Mouse (Mus musculus): ENCODE measurements around the gene Fat4.

Fat4 gene

GRCm38 (mm10) chr3:38913488-38914105, 26.9 kb downstream of the Fat4 start:
- no peaks in the 10 kb centered on the region for H3K4me1 ChIP-seq (replicated peaks; ENCODE audit: low read depth, low read length)
- no peak overlapping the region for H3K4me3 ChIP-seq (replicated peaks; ENCODE audit: low read length)
- TF ChIP-seq NANOG (IDR thresholded peaks at IDR 0.05; ENCODE audit: borderline replicate concordance, low read length) (no peak), CTCF (conservative IDR thresholded peaks at IDR 0.05; ENCODE audit: low read length) (no peak), POU5F1 (IDR thresholded peaks at IDR 0.05; ENCODE audit: borderline replicate concordance, low read length) (no peak)
- H3K9me3 ChIP-seq (ENCODE audit: low read length) = no peaks in the 10 kb centered on the region
- H3K27me3 ChIP-seq (ENCODE audit: insufficient read depth, low read length) = no peaks in the 10 kb centered on the region
- no peaks in the 10 kb centered on the region for H3K36me3 ChIP-seq (ENCODE audit: insufficient read depth, low read length)

GRCm38 (mm10) chr3:38918926-38919325, 32.2 kb downstream of the Fat4 start:
- Histone ChIP-seq H3K4me1 (replicated peaks; ENCODE audit: low read depth, low read length) (no peaks in the 10 kb centered on the region), H3K4me3 (replicated peaks; ENCODE audit: low read length) (no peak overlapping the region), H3K9me3 (ENCODE audit: low read length) (no peaks in the 10 kb centered on the region), H3K36me3 (ENCODE audit: insufficient read depth, low read length) (no peaks in the 10 kb centered on the region), H3K27me3 (ENCODE audit: insufficient read depth, low read length) (no peaks in the 10 kb centered on the region)
- TF ChIP-seq CTCF (conservative IDR thresholded peaks at IDR 0.05; ENCODE audit: low read length) (no peak), NANOG (IDR thresholded peaks at IDR 0.05; ENCODE audit: borderline replicate concordance, low read length) (no peak), POU5F1 (IDR thresholded peaks at IDR 0.05; ENCODE audit: borderline replicate concordance, low read length) (no peak)

GRCm38 (mm10) chr3:38921031-38921430, 34.3 kb downstream of the Fat4 start:
- H3K4me1 ChIP-seq (replicated peaks; ENCODE audit: low read depth, low read length) = no peaks in the 10 kb centered on the region
- H3K9me3 ChIP-seq (ENCODE audit: low read length) = no peaks in the 10 kb centered on the region
- no peak overlapping the region for H3K4me3 ChIP-seq (replicated peaks; ENCODE audit: low read length)
- H3K27me3 ChIP-seq (ENCODE audit: insufficient read depth, low read length) = no peaks in the 10 kb centered on the region
- no peaks in the 10 kb centered on the region for H3K36me3 ChIP-seq (ENCODE audit: insufficient read depth, low read length)
- no peak for TF ChIP-seq NANOG (IDR thresholded peaks at IDR 0.05; ENCODE audit: borderline replicate concordance, low read length)
- TF ChIP-seq CTCF (conservative IDR thresholded peaks at IDR 0.05; ENCODE audit: low read length) = no peak
- no peak for TF ChIP-seq POU5F1 (IDR thresholded peaks at IDR 0.05; ENCODE audit: borderline replicate concordance, low read length)

GRCm38 (mm10) chr3:38923251-38923686, 36.5 kb downstream of the Fat4 start:
- no peaks in the 10 kb centered on the region for H3K9me3 ChIP-seq (ENCODE audit: low read length)
- H3K36me3 ChIP-seq (ENCODE audit: insufficient read depth, low read length) = no peaks in the 10 kb centered on the region
- no peak overlapping the region for H3K4me3 ChIP-seq (replicated peaks; ENCODE audit: low read length)
- TF ChIP-seq POU5F1 (IDR thresholded peaks at IDR 0.05; ENCODE audit: borderline replicate concordance, low read length) (no peak), NANOG (IDR thresholded peaks at IDR 0.05; ENCODE audit: borderline replicate concordance, low read length) (no peak), CTCF (conservative IDR thresholded peaks at IDR 0.05; ENCODE audit: low read length) (no peak)
- H3K4me1 ChIP-seq (replicated peaks; ENCODE audit: low read depth, low read length) = no peaks in the 10 kb centered on the region
- no peaks in the 10 kb centered on the region for H3K27me3 ChIP-seq (ENCODE audit: insufficient read depth, low read length)

- H3K9me3 ChIP-seq (ENCODE audit: low read length) = no peaks in the 10 kb centered on the region
- H3K36me3 ChIP-seq (ENCODE audit: insufficient read depth, low read length) = no peaks in the 10 kb centered on the region
- H3K4me3 ChIP-seq (replicated peaks; ENCODE audit: low read length) = no peak overlapping the region
- TF ChIP-seq CTCF (conservative IDR thresholded peaks at IDR 0.05; ENCODE audit: low read length) (no peak), POU5F1 (IDR thresholded peaks at IDR 0.05; ENCODE audit: borderline replicate concordance, low read length) (no peak), NANOG (IDR thresholded peaks at IDR 0.05; ENCODE audit: borderline replicate concordance, low read length) (no peak)
- no peaks in the 10 kb centered on the region for H3K4me1 ChIP-seq (replicated peaks; ENCODE audit: low read depth, low read length)
- H3K27me3 ChIP-seq (ENCODE audit: insufficient read depth, low read length) = no peaks in the 10 kb centered on the region
Measured at GRCm38 (mm10) chr3:38928076-38928686, 41.4 kb downstream of the Fat4 start.

GRCm38 (mm10) chr3:38928751-38929150, 42.0 kb downstream of the Fat4 start:
- Histone ChIP-seq H3K36me3 (ENCODE audit: insufficient read depth, low read length) (no peaks in the 10 kb centered on the region), H3K27me3 (ENCODE audit: insufficient read depth, low read length) (no peaks in the 10 kb centered on the region), H3K4me3 (replicated peaks; ENCODE audit: low read length) (no peak overlapping the region), H3K9me3 (ENCODE audit: low read length) (no peaks in the 10 kb centered on the region), H3K4me1 (replicated peaks; ENCODE audit: low read depth, low read length) (no peaks in the 10 kb centered on the region)
- TF ChIP-seq POU5F1 (IDR thresholded peaks at IDR 0.05; ENCODE audit: borderline replicate concordance, low read length) (no peak), NANOG (IDR thresholded peaks at IDR 0.05; ENCODE audit: borderline replicate concordance, low read length) (no peak), CTCF (conservative IDR thresholded peaks at IDR 0.05; ENCODE audit: low read length) (no peak)

- Histone ChIP-seq H3K27me3 (ENCODE audit: insufficient read depth, low read length) (no peaks in the 10 kb centered on the region), H3K4me1 (replicated peaks; ENCODE audit: low read depth, low read length) (no peaks in the 10 kb centered on the region), H3K36me3 (ENCODE audit: insufficient read depth, low read length) (no peaks in the 10 kb centered on the region), H3K4me3 (replicated peaks; ENCODE audit: low read length) (no peak overlapping the region), H3K9me3 (ENCODE audit: low read length) (no peaks in the 10 kb centered on the region)
- TF ChIP-seq POU5F1 (IDR thresholded peaks at IDR 0.05; ENCODE audit: borderline replicate concordance, low read length) = no peak
Measured at GRCm38 (mm10) chr3:38934780-38935179, 48.0 kb downstream of the Fat4 start.

GRCm38 (mm10) chr3:38936485-38936884, 49.7 kb downstream of the Fat4 start:
- H3K4me3 ChIP-seq (replicated peaks; ENCODE audit: low read length) = no peak overlapping the region
- H3K27me3 ChIP-seq (ENCODE audit: insufficient read depth, low read length) = no peaks in the 10 kb centered on the region
- H3K9me3 ChIP-seq (ENCODE audit: low read length) = no peaks in the 10 kb centered on the region
- TF ChIP-seq POU5F1 (IDR thresholded peaks at IDR 0.05; ENCODE audit: borderline replicate concordance, low read length) (no peak), CTCF (conservative IDR thresholded peaks at IDR 0.05; ENCODE audit: low read length) (no peak), NANOG (IDR thresholded peaks at IDR 0.05; ENCODE audit: borderline replicate concordance, low read length) (no peak)
- H3K36me3 ChIP-seq (ENCODE audit: insufficient read depth, low read length) = no peaks in the 10 kb centered on the region
- no peaks in the 10 kb centered on the region for H3K4me1 ChIP-seq (replicated peaks; ENCODE audit: low read depth, low read length)

GRCm38 (mm10) chr3:38937159-38937558, 50.4 kb downstream of the Fat4 start:
- TF ChIP-seq NANOG (IDR thresholded peaks at IDR 0.05; ENCODE audit: borderline replicate concordance, low read length) (no peak), POU5F1 (IDR thresholded peaks at IDR 0.05; ENCODE audit: borderline replicate concordance, low read length) (no peak), CTCF (conservative IDR thresholded peaks at IDR 0.05; ENCODE audit: low read length) (no peak)
- Histone ChIP-seq H3K9me3 (ENCODE audit: low read length) (no peaks in the 10 kb centered on the region), H3K4me1 (replicated peaks; ENCODE audit: low read depth, low read length) (no peaks in the 10 kb centered on the region)

More at GRCm38 (mm10) chr3:38937159-38937558, 50.4 kb downstream of the Fat4 start:
- no peak overlapping the region for H3K4me3 ChIP-seq (replicated peaks; ENCODE audit: low read length)
- H3K27me3 ChIP-seq (ENCODE audit: insufficient read depth, low read length) = no peaks in the 10 kb centered on the region
- no peaks in the 10 kb centered on the region for H3K36me3 ChIP-seq (ENCODE audit: insufficient read depth, low read length)

Measured in E14TG2a.4 (cell line).